Mouse (Mus musculus) mature B cell (primary cell): ENCODE data around the gene Epha3.

Experiments used
- in situ Hi-C: fragments of 300-500 bp; cut with MboI; formaldehyde crosslinking; loops from 2 replicates; pipeline ENCODE4 v1.14.3; 2019

Epha3 gene

GRCm38 (mm10) chr16:63653393-63653918, 210.5 kb downstream of the Epha3 start:
- in situ Hi-C loops: no loop called here

GRCm38 (mm10) chr16:63650760-63651159, 213.2 kb downstream of the Epha3 start:
- in situ Hi-C loops: no loop called here

GRCm38 (mm10) chr16:63646577-63646976, 217.4 kb downstream of the Epha3 start:
- in situ Hi-C loops: no loop called here

GRCm38 (mm10) chr16:63642641-63643040, 221.3 kb downstream of the Epha3 start:
- in situ Hi-C loops: no loop called here

GRCm38 (mm10) chr16:63641603-63642002, 222.4 kb downstream of the Epha3 start:
- in situ Hi-C loops: no loop called here

- in situ Hi-C loops: no loop called here
These were observed 225.3 kb downstream of the Epha3 start for GRCm38 (mm10) chr16:63638701-63639100.

GRCm38 (mm10) chr16:63633748-63634166, 230.2 kb downstream of the Epha3 start:
- in situ Hi-C loops: no loop called here

- in situ Hi-C loops: no loop called here
These were observed 238.7 kb downstream of the Epha3 start for GRCm38 (mm10) chr16:63625229-63625628.

- in situ Hi-C loops: no loop called here
These were observed 242.1 kb downstream of the Epha3 start for GRCm38 (mm10) chr16:63621845-63622244.

- in situ Hi-C loops: no loop called here
These were observed 248.6 kb downstream of the Epha3 start for GRCm38 (mm10) chr16:63615396-63615795.

GRCm38 (mm10) chr16:63613006-63613405, 251.0 kb downstream of the Epha3 start:
- in situ Hi-C loops: no loop called here

- in situ Hi-C loops: no loop called here
These were observed 263.7 kb downstream of the Epha3 start for GRCm38 (mm10) chr16:63600229-63600628.

GRCm38 (mm10) chr16:63594656-63595055, 269.3 kb downstream of the Epha3 start:
- in situ Hi-C loops: no loop called here

- in situ Hi-C loops: no loop called here
These were observed 294.2 kb downstream of the Epha3 start for GRCm38 (mm10) chr16:63569746-63570145.

GRCm38 (mm10) chr16:63566106-63566836, 297.7 kb downstream of the Epha3 start:
- in situ Hi-C loops: no loop called here

GRCm38 (mm10) chr16:63556410-63557146, 307.4 kb downstream of the Epha3 start:
- in situ Hi-C loops: no loop called here

GRCm38 (mm10) chr16:63552531-63552930, 311.4 kb downstream of the Epha3 start:
- in situ Hi-C loops: no loop called here

- in situ Hi-C loops: no loop called here
These were observed 324.5 kb downstream of the Epha3 start for GRCm38 (mm10) chr16:63539489-63539888.

- in situ Hi-C loops: no loop called here
These were observed 335.2 kb downstream of the Epha3 start for GRCm38 (mm10) chr16:63528821-63529220.

- in situ Hi-C loops: no loop called here
These were observed 346.3 kb downstream of the Epha3 start for GRCm38 (mm10) chr16:63517636-63518035.

GRCm38 (mm10) chr16:63510069-63510468, 353.9 kb downstream of the Epha3 start:
- in situ Hi-C loops: no loop called here

- in situ Hi-C loops: no loop called here
These were observed 357.5 kb downstream of the Epha3 start for GRCm38 (mm10) chr16:63506437-63506836.

- in situ Hi-C loops: no loop called here
These were observed 362.5 kb downstream of the Epha3 start for GRCm38 (mm10) chr16:63501456-63501855.
